Mouse (Mus musculus) cortical plate, adult 2 months (tissue): ENCODE measurements around the gene F10. TPM values are rescaled to one million over a fixed set of nuclear protein-coding genes. Genes with fewer than 3 reads are reported as not detected.
"Not testable (repeated sequence)": the region's sequence is repeated elsewhere in the genome, so short reads cannot be mapped to it uniquely, and the experiment has no call there.

ENCODE experiments used
- H3K27ac ChIP-seq: fragments of 200-500 bp; 2 replicates; pipeline ENCODE4 v1.5.1; 2012; ENCODE audit warnings: low read length, control low read depth, inconsistent platforms; ENCODE audit not compliant: insufficient read depth
- H3K4me1 ChIP-seq: fragments of 200-500 bp; 2 replicates; pipeline ENCODE4 v1.6.1; 2011; ENCODE audit warnings: low read length; ENCODE audit not compliant: control insufficient read depth, insufficient read depth
- H3K4me3 ChIP-seq: fragments of 200-500 bp; 2 replicates; pipeline ENCODE4 v1.5.1; 2011; ENCODE audit warnings: mild to moderate bottlenecking, low read length, control low read depth; ENCODE audit not compliant: insufficient read depth
- CTCF ChIP-seq: fragments of 200-500 bp; IDR thresholded peaks from 2 replicates; pipeline ENCODE4 v1.5.1; 2011; ENCODE audit warnings: mild to moderate bottlenecking, control low read depth, low read length; ENCODE audit not compliant: insufficient read depth; ENCODE audit errors: extremely low read depth
- POLR2A ChIP-seq: fragments of 200-500 bp; IDR thresholded peaks from 2 replicates; pipeline ENCODE4 v1.6.1; 2011; ENCODE audit warnings: mild to moderate bottlenecking, low read length, control low read depth; ENCODE audit not compliant: insufficient read depth; ENCODE audit errors: extremely low read depth
- polyA plus RNA-seq: library from polyadenylated mRNA; depleted of rRNA; stranded (reverse); fragments of >200 nt; gene quantifications from 2 replicates; pipeline ENCODE4 v1.2.3, GENCODE M21; 2012

F10 gene
- polyA plus RNA-seq, 1 experiment, result not detected

GRCm38 (mm10) chr8:13050550-13050949 is 13.4 kb downstream of the F10 start:
- TF ChIP-seq CTCF (no peak), POLR2A (no peak)

GRCm38 (mm10) chr8:13057351-13057750 is 20.2 kb downstream of the F10 start:
- Histone ChIP-seq H3K27ac (no peak overlapping the region), H3K4me3 (no peak overlapping the region), H3K4me1 (no peaks in the 10 kb centered on the region)
- no peak for TF ChIP-seq POLR2A
- no peak for TF ChIP-seq CTCF

More at GRCm38 (mm10) chr8:13050550-13050949, 13.4 kb downstream of the F10 start:
- H3K4me1 ChIP-seq, result no peaks in the 10 kb centered on the region
- no peak overlapping the region for H3K4me3 ChIP-seq
- no peak overlapping the region for H3K27ac ChIP-seq

- TF ChIP-seq POLR2A, result no peak
- no peak for TF ChIP-seq CTCF
- Histone ChIP-seq H3K4me1 (no peaks in the 10 kb centered on the region), H3K4me3 (no peak within 1 kb of the TSS), H3K27ac (no peak within 1 kb of the TSS)
These were observed 23.5 kb downstream of the F10 start, which contains the start of gene Proz for GRCm38 (mm10) chr8:13060441-13061150. TSS of gene Proz (plus strand) at chr8:13060914.

GRCm38 (mm10) chr8:13063112-13063511 is 26.0 kb downstream of the F10 start:
- Histone ChIP-seq H3K4me3 (no peak overlapping the region), H3K4me1 (no peaks in the 10 kb centered on the region), H3K27ac (no peak overlapping the region)
- no peak for TF ChIP-seq CTCF
- TF ChIP-seq POLR2A, result no peak

- TF ChIP-seq CTCF, result no peak
- TF ChIP-seq POLR2A, result no peak
- 0 out of 2 replicates have a peak, but pooled peaks cover 2% of the 10 kb centered on the region for H3K4me1 ChIP-seq
- no peak overlapping the region for H3K4me3 ChIP-seq
- H3K27ac ChIP-seq, result no peak overlapping the region
These were observed 36.1 kb downstream of the F10 start for GRCm38 (mm10) chr8:13073255-13073654.

- no peak overlapping the region for H3K4me3 ChIP-seq
These were observed 37.9 kb downstream of the F10 start for GRCm38 (mm10) chr8:13075044-13075443.

GRCm38 (mm10) chr8:13075579-13075978 is 38.5 kb downstream of the F10 start:
- not testable (repeated sequence) for H3K4me1 ChIP-seq, H3K27ac ChIP-seq, H3K4me3 ChIP-seq

More at GRCm38 (mm10) chr8:13075044-13075443, 37.9 kb downstream of the F10 start:
- 0 out of 2 replicates have a peak, but pooled peaks cover 2% of the 10 kb centered on the region for H3K4me1 ChIP-seq
- H3K27ac ChIP-seq, result no peak overlapping the region
- TF ChIP-seq POLR2A (no peak), CTCF (no peak)

- Histone ChIP-seq H3K4me3 (no peak overlapping the region), H3K27ac (no peak overlapping the region), H3K4me1 (0 out of 2 replicates have a peak, but pooled peaks cover 2% of the 10 kb centered on the region)
- TF ChIP-seq POLR2A (no peak), CTCF (no peak)
These were observed 40.4 kb downstream of the F10 start for GRCm38 (mm10) chr8:13077542-13077941.

- peak overlapping the region; percentile 71 for H3K27ac ChIP-seq
- peaks cover 5% of the 10 kb centered on the region for H3K4me1 ChIP-seq
- TF ChIP-seq POLR2A (peak; percentile 59), CTCF (no peak)
- H3K4me3 ChIP-seq, result peak overlapping the region; percentile 95
These were observed 67.6 kb downstream of the F10 start for GRCm38 (mm10) chr8:13104691-13105086.
